Mouse (Mus musculus) adrenal gland, adult (tissue): Measurements from ENCODE around the gene Ermard.

ENCODE experiments used
- DNase-seq, 2 experiments: peaks; one replicate each; pipeline ENCODE4 v3.0.0; 2022 to 2023; ENCODE audit warnings: low spot score in 1 of 2; ENCODE audit not compliant: inconsistent age in 2 of 2

Gene Ermard

GRCm38 (mm10) chr17:15059646-15060045 lies 18.6 kb downstream of the Ermard start:
- DNase-seq, result no peak

GRCm38 (mm10) chr17:15060356-15060755 lies 19.3 kb downstream of the Ermard start:
- no peak for DNase-seq

GRCm38 (mm10) chr17:15065391-15066024 lies 24.5 kb downstream of the Ermard start:
- DNase-seq, result peak; percentile 74 to 91

GRCm38 (mm10) chr17:15066066-15066465 lies 25.1 kb downstream of the Ermard start:
- DNase-seq, result no peak

GRCm38 (mm10) chr17:15066911-15067310 lies 25.9 kb downstream of the Ermard start:
- DNase-seq, result no peak

GRCm38 (mm10) chr17:15068040-15068792 lies 27.2 kb downstream of the Ermard start:
- peak; percentile 37 to 75 for DNase-seq

GRCm38 (mm10) chr17:15069124-15069523 lies 28.1 kb downstream of the Ermard start:
- peak in 1 of 2 experiments; percentile 61 for DNase-seq

- no peak for DNase-seq
These were observed 31.2 kb downstream of the Ermard start for GRCm38 (mm10) chr17:15072211-15072610.

GRCm38 (mm10) chr17:15075033-15075432 lies 34.0 kb downstream of the Ermard start:
- DNase-seq, result no peak

- peak; percentile 23 to 57 for DNase-seq
These were observed 36.5 kb downstream of the Ermard start for GRCm38 (mm10) chr17:15077536-15077935.

GRCm38 (mm10) chr17:15084226-15084848 lies 43.3 kb downstream of the Ermard start:
- no peak for DNase-seq

GRCm38 (mm10) chr17:15085006-15085405 lies 44.0 kb downstream of the Ermard start:
- no peak for DNase-seq

- DNase-seq, result no peak
These were observed 47.2 kb downstream of the Ermard start for GRCm38 (mm10) chr17:15088166-15088565.

GRCm38 (mm10) chr17:15088591-15089001 lies 47.6 kb downstream of the Ermard start:
- no peak for DNase-seq

- DNase-seq, result no peak
These were observed 50.7 kb downstream of the Ermard start for GRCm38 (mm10) chr17:15091739-15092138.

- no peak for DNase-seq
These were observed 52.5 kb downstream of the Ermard start for GRCm38 (mm10) chr17:15093523-15093922.

GRCm38 (mm10) chr17:15096853-15097252 lies 55.8 kb downstream of the Ermard start:
- DNase-seq, result no peak

GRCm38 (mm10) chr17:15098677-15099076 lies 57.7 kb downstream of the Ermard start:
- DNase-seq, result no peak

- DNase-seq, result no peak
These were observed 60.3 kb downstream of the Ermard start for GRCm38 (mm10) chr17:15101355-15101754.

- no peak for DNase-seq
These were observed 66.2 kb downstream of the Ermard start for GRCm38 (mm10) chr17:15107143-15107649.

- DNase-seq, result no peak
These were observed 67.7 kb downstream of the Ermard start for GRCm38 (mm10) chr17:15108473-15109441.
